Mouse (Mus musculus): ENCODE data around the gene Babam2. TPM values are rescaled to one million over a fixed set of nuclear protein-coding genes. Genes with fewer than 3 reads are reported as not detected.
"Not testable (repeated sequence)": the region's sequence is repeated elsewhere in the genome, so short reads cannot be mapped to it uniquely, and the experiment has no call there.

Gene Babam2
- polyA plus RNA-seq, 1 experiment: 7.0 TPM

DNA sequence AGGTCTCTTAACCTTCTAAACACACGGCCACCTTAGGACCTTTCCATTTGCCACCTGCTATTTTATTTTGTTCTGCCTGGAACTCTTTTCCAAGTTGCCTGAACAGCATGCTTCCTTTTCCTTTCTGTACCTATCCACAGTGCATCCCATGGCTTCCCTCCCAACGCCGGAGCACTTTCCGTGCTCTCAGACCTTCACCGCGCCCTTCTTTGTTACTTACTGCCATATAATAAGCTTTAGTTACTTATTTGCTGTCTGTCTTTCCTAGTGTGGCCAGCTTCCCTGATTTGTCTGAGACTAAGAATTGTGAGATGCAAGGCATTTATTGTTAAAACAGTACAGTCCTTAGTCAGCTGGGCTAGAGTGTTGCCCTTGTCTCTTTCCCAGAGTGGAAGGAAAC lies 94.9 kb downstream of the Babam2 start:
- H3K4me3 ChIP-seq (replicated peaks): no peak overlapping the region
- peaks cover 2% of the 10 kb centered on the region for H3K4me1 ChIP-seq (ENCODE audit: control insufficient read depth)
- no peaks in the 10 kb centered on the region for H3K27me3 ChIP-seq (ENCODE audit: control insufficient read depth)
- no peaks in the 10 kb centered on the region for H3K36me3 ChIP-seq (ENCODE audit: control insufficient read depth)
- H3K9me3 ChIP-seq (ENCODE audit: control insufficient read depth, low read length): no peaks in the 10 kb centered on the region
- TF ChIP-seq TAL1 (IDR thresholded peaks at IDR 0.05; ENCODE audit: low read length) (no peak), GATA1 (IDR thresholded peaks at IDR 0.05; ENCODE audit: low read length) (no peak)

DNA sequence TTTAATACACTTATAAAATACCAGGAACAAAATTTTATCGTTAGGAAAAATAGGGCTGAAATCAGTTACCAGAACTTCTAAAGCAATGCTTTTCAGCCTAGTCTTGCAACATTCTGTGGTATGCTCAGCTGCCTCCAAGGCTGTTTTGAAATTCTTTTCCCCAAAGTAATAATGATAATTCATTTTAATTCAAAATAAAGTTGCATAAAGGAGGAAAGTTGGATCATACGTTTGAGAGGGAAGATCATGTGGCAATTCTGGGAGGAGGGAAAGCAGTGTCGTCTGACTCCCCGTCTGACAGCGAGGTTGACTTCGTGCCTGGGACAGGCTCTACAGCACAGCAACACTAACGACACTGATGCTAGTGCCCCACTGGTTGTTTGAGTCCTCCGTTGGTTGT lies 95.4 kb downstream of the Babam2 start:
- TF ChIP-seq TAL1 (IDR thresholded peaks at IDR 0.05; ENCODE audit: low read length): no peak
- no peak for TF ChIP-seq GATA1 (IDR thresholded peaks at IDR 0.05; ENCODE audit: low read length)
- Histone ChIP-seq H3K4me3 (replicated peaks) (no peak overlapping the region), H3K36me3 (ENCODE audit: control insufficient read depth) (no peaks in the 10 kb centered on the region), H3K4me1 (ENCODE audit: control insufficient read depth) (peaks cover 2% of the 10 kb centered on the region), H3K9me3 (ENCODE audit: control insufficient read depth, low read length) (no peaks in the 10 kb centered on the region), H3K27me3 (ENCODE audit: control insufficient read depth) (no peaks in the 10 kb centered on the region)

DNA sequence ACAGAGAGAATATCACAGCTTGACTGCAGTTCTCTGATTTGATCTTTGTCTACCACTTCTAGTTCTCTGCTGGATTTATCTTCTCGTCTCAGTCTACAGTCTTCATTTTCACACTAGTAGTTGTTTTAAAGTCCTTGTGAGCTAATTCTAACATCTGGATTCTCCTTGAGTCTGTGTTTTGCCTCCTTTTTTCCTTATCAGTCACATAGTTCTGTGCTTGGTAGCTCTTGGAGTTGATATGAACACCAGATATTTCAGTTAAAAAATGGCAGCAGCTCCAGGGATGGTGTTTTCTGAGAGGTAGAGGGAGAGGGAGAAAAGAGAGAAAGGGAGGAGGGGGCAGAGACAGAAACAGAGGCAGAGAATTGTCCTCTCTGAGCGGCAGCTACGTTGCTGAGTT lies 97.9 kb downstream of the Babam2 start:
- TF ChIP-seq TAL1 (IDR thresholded peaks at IDR 0.05; ENCODE audit: low read length) (no peak), GATA1 (IDR thresholded peaks at IDR 0.05; ENCODE audit: low read length) (no peak)
- Histone ChIP-seq H3K4me1 (ENCODE audit: control insufficient read depth) (peaks cover 2% of the 10 kb centered on the region), H3K4me3 (replicated peaks) (no peak overlapping the region), H3K27me3 (ENCODE audit: control insufficient read depth) (no peaks in the 10 kb centered on the region), H3K36me3 (ENCODE audit: control insufficient read depth) (no peaks in the 10 kb centered on the region), H3K9me3 (ENCODE audit: control insufficient read depth, low read length) (no peaks in the 10 kb centered on the region)

DNA sequence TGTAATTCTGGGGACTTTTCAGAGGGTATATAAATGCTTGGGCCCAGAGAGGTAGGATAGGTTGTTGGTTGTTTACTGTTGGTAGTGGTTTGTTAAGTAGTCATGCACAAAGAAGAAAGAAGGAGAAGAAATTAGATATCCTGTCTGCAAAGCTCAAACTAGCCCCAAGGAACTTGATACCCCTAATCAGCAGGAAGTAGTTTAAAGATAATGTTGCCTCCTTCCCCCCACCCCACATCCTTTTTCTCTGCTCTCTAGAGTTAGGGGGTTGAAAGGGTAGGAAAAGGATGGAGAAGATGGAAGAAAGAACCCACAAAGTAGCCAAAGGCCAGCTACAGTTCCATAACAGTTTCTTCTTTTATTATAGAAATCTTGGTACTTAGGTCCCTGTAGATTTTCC lies 99.5 kb downstream of the Babam2 start:
- Histone ChIP-seq H3K4me1 (ENCODE audit: control insufficient read depth) (peaks cover 2% of the 10 kb centered on the region), H3K36me3 (ENCODE audit: control insufficient read depth) (no peaks in the 10 kb centered on the region), H3K27me3 (ENCODE audit: control insufficient read depth) (no peaks in the 10 kb centered on the region), H3K9me3 (ENCODE audit: control insufficient read depth, low read length) (no peaks in the 10 kb centered on the region), H3K4me3 (replicated peaks) (no peak overlapping the region)
- no peak for TF ChIP-seq GATA1 (IDR thresholded peaks at IDR 0.05; ENCODE audit: low read length)
- TF ChIP-seq TAL1 (IDR thresholded peaks at IDR 0.05; ENCODE audit: low read length): no peak

DNA sequence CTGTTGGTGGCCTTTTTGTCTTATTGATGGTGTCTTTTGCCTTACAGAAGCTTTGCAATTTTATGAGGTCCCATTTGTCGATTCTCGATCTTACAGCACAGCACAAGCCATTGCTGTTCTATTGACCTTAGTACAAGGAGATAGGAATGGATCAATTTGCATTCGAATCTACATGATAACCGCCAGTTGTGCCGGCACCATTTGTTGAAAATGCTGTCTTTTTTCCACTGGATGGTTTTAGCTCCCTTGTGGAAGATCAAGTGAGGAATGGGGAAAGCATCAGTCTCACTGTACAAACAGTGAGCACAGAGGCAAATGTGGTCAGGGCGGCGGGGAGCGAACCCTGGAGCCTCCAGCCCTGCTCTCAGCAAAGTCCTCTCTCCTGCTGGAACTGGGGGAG lies 106.7 kb downstream of the Babam2 start:
- H3K4me3 ChIP-seq (replicated peaks); H3K36me3 ChIP-seq (ENCODE audit: control insufficient read depth): not testable (repeated sequence)

DNA sequence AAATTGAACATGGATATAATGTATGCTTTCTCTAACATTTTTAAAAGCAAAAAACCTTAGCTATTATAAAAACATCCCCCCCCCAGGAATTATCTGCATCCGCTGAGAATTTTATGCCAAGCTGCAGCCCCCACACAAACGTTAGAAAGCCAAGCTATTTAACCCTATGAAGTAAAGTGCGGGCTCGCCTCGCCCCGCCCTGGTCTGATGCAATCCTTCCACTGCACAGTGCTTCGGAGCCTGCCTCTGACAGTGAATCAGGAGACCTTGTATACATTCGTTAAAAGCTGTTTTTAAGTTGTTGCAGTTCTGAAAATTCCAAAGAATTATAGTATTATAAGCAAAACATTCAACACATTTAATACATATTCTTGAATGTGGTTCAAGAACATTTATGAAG lies 107.3 kb downstream of the Babam2 start:
- Histone ChIP-seq H3K36me3 (ENCODE audit: control insufficient read depth) (no peaks in the 10 kb centered on the region), H3K4me1 (ENCODE audit: control insufficient read depth) (peaks cover 12% of the 10 kb centered on the region), H3K9me3 (ENCODE audit: control insufficient read depth, low read length) (no peaks in the 10 kb centered on the region), H3K4me3 (replicated peaks) (no peak overlapping the region), H3K27me3 (ENCODE audit: control insufficient read depth) (no peaks in the 10 kb centered on the region)
- TF ChIP-seq TAL1 (IDR thresholded peaks at IDR 0.05; ENCODE audit: low read length) (no peak), GATA1 (IDR thresholded peaks at IDR 0.05; ENCODE audit: low read length) (no peak)

More for the DNA sequence above, 106.7 kb downstream of the Babam2 start:
- peaks cover 12% of the 10 kb centered on the region for H3K4me1 ChIP-seq (ENCODE audit: control insufficient read depth)
- not testable (repeated sequence) for H3K27me3 ChIP-seq (ENCODE audit: control insufficient read depth); H3K9me3 ChIP-seq (ENCODE audit: control insufficient read depth, low read length)

DNA sequence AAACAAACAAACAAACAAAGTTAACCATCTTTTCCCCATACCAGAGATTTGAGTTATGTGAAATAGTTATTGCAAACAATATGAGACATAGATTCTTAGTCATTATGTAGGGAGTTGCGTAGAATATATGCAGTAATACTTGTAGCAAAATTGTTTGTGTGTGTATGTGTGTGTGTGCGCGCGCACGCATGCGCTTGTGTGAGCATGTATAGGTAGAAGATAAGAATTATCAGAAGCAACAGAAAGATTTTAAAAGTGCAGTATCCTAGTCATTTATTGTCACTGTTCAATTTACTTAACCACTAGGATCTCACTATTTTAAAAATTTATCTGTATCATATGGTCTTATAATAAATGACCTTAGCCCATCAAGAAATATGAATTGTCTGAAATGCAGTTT lies 109.8 kb downstream of the Babam2 start:
- no peaks in the 10 kb centered on the region for H3K9me3 ChIP-seq (ENCODE audit: control insufficient read depth, low read length)
- H3K4me3 ChIP-seq (replicated peaks): no peak overlapping the region
- no peaks in the 10 kb centered on the region for H3K36me3 ChIP-seq (ENCODE audit: control insufficient read depth)
- H3K27me3 ChIP-seq (ENCODE audit: control insufficient read depth): no peaks in the 10 kb centered on the region
- peaks cover 23% of the 10 kb centered on the region for H3K4me1 ChIP-seq (ENCODE audit: control insufficient read depth)
- TF ChIP-seq TAL1 (IDR thresholded peaks at IDR 0.05; ENCODE audit: low read length) (no peak), GATA1 (IDR thresholded peaks at IDR 0.05; ENCODE audit: low read length) (no peak)

DNA sequence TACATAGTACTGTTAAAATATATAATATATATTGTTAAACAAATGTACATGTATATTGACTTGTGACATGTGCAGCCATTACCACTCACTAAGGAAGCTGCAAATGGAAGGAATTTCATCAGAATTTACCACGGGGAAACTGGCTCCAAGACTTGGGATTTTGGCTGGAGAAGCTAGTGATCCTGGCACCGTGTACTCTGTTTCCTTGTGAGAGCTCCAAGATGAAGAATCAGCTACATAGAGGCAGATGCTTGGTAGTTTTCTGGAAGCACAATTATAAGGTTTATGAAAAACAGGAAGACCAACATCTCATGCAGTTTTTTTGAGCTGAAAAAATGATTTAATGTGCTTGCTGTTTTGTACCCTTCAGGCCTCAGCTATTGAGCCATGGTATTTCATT lies 110.8 kb downstream of the Babam2 start:
- TF ChIP-seq TAL1 (IDR thresholded peaks at IDR 0.05; ENCODE audit: low read length): no peak
- no peak for TF ChIP-seq GATA1 (IDR thresholded peaks at IDR 0.05; ENCODE audit: low read length)
- H3K36me3 ChIP-seq (ENCODE audit: control insufficient read depth): no peaks in the 10 kb centered on the region
- no peak overlapping the region for H3K4me3 ChIP-seq (replicated peaks)

DNA sequence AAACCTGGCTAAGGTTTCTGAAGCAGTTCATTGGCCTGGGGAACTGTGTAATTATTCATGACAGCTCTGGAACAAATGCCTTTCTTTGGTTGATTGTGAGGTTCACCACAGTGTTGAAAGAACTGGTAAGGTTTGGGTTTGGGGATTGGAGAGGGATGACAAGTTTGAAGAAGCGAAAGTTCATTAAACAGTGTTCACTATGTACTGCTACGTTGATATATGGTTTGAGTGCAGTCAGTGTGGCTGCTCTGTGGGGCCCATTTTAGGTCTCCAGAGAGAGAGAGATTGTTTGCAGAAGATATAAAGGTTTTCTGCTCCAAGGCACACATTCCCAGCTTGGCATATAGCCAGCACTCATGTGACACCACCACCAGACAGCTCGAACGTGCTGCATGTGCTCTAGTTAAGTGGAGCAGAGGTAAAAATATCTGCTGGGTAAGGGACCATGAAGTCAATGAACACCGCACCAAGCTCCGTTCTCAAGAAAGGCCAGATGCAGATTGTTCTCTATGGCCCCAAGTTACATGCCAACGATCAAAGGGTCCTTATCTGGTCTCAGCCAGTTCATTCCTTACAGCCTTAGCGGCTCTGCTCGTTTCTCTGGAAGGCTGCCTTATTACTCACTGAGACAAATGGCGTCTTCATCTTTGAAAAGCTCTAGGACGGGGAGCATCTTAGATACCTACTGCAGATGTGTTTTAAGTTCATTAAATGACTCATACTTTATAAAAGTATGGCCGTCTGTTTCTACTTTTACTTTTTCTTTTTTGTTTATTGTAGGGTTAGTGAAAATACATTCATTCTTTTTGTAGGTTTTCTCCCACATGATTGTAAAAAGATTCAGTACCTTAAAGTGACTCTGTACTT lies 113.5 kb downstream of the Babam2 start:
- H3K4me3 ChIP-seq (replicated peaks): peak overlapping the region; percentile 16
- peaks cover 18% of the 10 kb centered on the region for H3K4me1 ChIP-seq (ENCODE audit: control insufficient read depth)
- H3K9me3 ChIP-seq (ENCODE audit: control insufficient read depth, low read length): no peaks in the 10 kb centered on the region
- no peaks in the 10 kb centered on the region for H3K36me3 ChIP-seq (ENCODE audit: control insufficient read depth)
- TF ChIP-seq TAL1 (IDR thresholded peaks at IDR 0.05; ENCODE audit: low read length) (no peak), GATA1 (IDR thresholded peaks at IDR 0.05; ENCODE audit: low read length) (no peak)
- no peaks in the 10 kb centered on the region for H3K27me3 ChIP-seq (ENCODE audit: control insufficient read depth)

More for the DNA sequence above, 110.8 kb downstream of the Babam2 start:
- Histone ChIP-seq H3K4me1 (ENCODE audit: control insufficient read depth) (peaks cover 23% of the 10 kb centered on the region), H3K27me3 (ENCODE audit: control insufficient read depth) (no peaks in the 10 kb centered on the region), H3K9me3 (ENCODE audit: control insufficient read depth, low read length) (no peaks in the 10 kb centered on the region)

DNA sequence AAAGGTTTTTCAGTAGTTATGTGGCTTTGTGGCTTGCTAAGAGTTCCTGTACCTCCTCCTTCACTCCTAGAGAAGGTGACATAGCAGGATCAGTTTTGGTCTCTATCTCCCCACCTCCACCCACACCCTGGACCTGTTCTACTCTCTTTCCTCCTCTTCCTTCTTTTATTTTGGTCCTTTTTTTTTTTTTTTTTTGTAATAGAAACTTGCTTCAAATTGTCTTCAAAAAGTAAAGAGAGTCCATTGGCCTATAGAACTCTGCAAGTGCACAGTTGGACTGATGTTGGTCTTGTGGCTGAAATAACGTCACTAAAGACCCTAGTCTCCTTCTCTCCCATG lies 114.1 kb downstream of the Babam2 start:
- H3K4me3 ChIP-seq (replicated peaks): no peak overlapping the region
- no peaks in the 10 kb centered on the region for H3K36me3 ChIP-seq (ENCODE audit: control insufficient read depth)
- H3K4me1 ChIP-seq (ENCODE audit: control insufficient read depth): peaks cover 18% of the 10 kb centered on the region
- no peak for TF ChIP-seq TAL1 (IDR thresholded peaks at IDR 0.05; ENCODE audit: low read length)
- no peak for TF ChIP-seq GATA1 (IDR thresholded peaks at IDR 0.05; ENCODE audit: low read length)
- H3K27me3 ChIP-seq (ENCODE audit: control insufficient read depth): no peaks in the 10 kb centered on the region
- no peaks in the 10 kb centered on the region for H3K9me3 ChIP-seq (ENCODE audit: control insufficient read depth, low read length)

Data from erythroblast, embryonic 14.5 days (primary cell).